Mouse (Mus musculus) heart, postnatal 0 days (tissue): ENCODE measurements around the gene Nav2. TPM values are rescaled to one million over a fixed set of nuclear protein-coding genes. Genes with fewer than 3 reads are reported as not detected.

Source experiments
- ATAC-seq: fragments of 200-750 bp; cut with Nextera tagmentation; 2 replicates; pipeline ENCODE4 v1.8.0; 2017; ENCODE audit warnings: low read depth, moderate number of reproducible peaks, moderate library complexity; ENCODE audit not compliant: insufficient read depth
- DNase-seq: peaks from one replicate; pipeline ENCODE4 v3.0.0-alpha.2; 2016; ENCODE audit warnings: low spot score
- H3K27ac ChIP-seq: fragments of 300-500 bp; sonication (generic); 2 replicates; pipeline ENCODE4 v1.5.1; 2014; ENCODE audit warnings: low read depth, mild to moderate bottlenecking
- H3K27me3 ChIP-seq: fragments of 300-500 bp; sonication (generic); 2 replicates; pipeline ENCODE4 v1.6.1; 2014; ENCODE audit warnings: low read length, mixed read lengths; ENCODE audit not compliant: control insufficient read depth, insufficient read depth
- H3K36me3 ChIP-seq: fragments of 300-500 bp; sonication (generic); replicated peaks from 2 replicates; pipeline ENCODE4 v1.6.1; 2014; ENCODE audit warnings: low read length, mixed read lengths; ENCODE audit not compliant: control insufficient read depth, insufficient read depth
- H3K4me1 ChIP-seq: fragments of 300-500 bp; sonication (generic); 2 replicates; pipeline ENCODE4 v1.6.1; 2014; ENCODE audit warnings: antibody characterized with exemption; ENCODE audit not compliant: control insufficient read depth, insufficient read depth
- H3K4me2 ChIP-seq: fragments of 300-500 bp; sonication (generic); 2 replicates; pipeline ENCODE4 v1.6.1; 2014; ENCODE audit warnings: low read depth, mild to moderate bottlenecking, low read length, moderate library complexity
- H3K4me3 ChIP-seq: fragments of 300-500 bp; sonication (generic); 2 replicates; pipeline ENCODE4 v1.5.1; 2014; ENCODE audit warnings: low read depth, low read length
- H3K9ac ChIP-seq: fragments of 300-500 bp; sonication (generic); replicated peaks from 2 replicates; pipeline ENCODE4 v1.6.1; 2014; ENCODE audit warnings: low read depth, low read length, mixed read lengths
- H3K9me3 ChIP-seq: fragments of 300-500 bp; sonication (generic); replicated peaks from 2 replicates; pipeline ENCODE4 v1.6.1; 2016; ENCODE audit warnings: low read length; ENCODE audit not compliant: control insufficient read depth
- CTCF ChIP-seq: IDR thresholded peaks from 2 replicates; pipeline ENCODE4 v1.5.1; 2016; ENCODE audit warnings: antibody characterized with exemption, control low read depth, low read depth
- EP300 ChIP-seq: IDR thresholded peaks from 2 replicates; pipeline ENCODE4 v1.6.1; 2016; ENCODE audit warnings: antibody characterized with exemption, low read depth
- WGBS: fragments of 180-500 bp; shearing (Covaris S2); extraction: QIAGEN DNeasy Blood & Tissue Kit; methylation state at CpG from one replicate; pipeline ENCODE4 v1.1.7; 2014; 5-methylcytosine and 5-hydroxymethylcytosine counted together
- polyA plus RNA-seq: library from polyadenylated mRNA; unstranded; fragments of >200 nt; fragmentation: Nextera tagmentation; extraction: Ambion mirVana; gene quantifications from 2 replicates; pipeline ENCODE4 v1.2.1, GENCODE M21; 2015
- total RNA-seq: library from RNA; depleted of rRNA; stranded (reverse); fragments of >200 nt; gene quantifications from 2 replicates; pipeline ENCODE4 v1.2.3, GENCODE M21; 2014; ENCODE audit warnings: low replicate concordance

Nav2 gene
- total and polyA plus RNA-seq, 2 experiments from 2014 or later, result 22.8 to 77.9 TPM

DNA sequence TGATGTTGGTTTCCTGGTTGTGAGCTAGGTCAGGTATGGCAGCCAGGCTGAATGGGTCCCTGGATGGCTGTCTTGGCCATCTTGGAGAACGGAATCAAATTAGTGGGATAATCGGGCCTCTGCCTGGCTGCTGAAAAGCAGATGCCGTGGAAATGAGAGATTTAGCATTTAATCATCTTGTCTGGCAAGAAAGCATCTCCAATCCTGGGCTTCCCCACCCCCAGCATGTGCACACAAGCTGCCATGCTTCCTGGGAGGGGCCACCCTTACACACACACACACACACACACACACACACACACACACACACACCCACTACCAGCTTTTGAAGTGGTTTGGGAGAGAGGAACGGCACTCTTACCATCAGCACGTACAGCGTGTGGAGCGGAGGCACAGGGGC, 506.6 kb downstream of the Nav2 start:
- H3K9me3 ChIP-seq, result no peaks in the 10 kb centered on the region
- no peak for TF ChIP-seq CTCF
- TF ChIP-seq EP300, result no peak

GRCm38 (mm10) chr7:49415716-49416115, 507.2 kb downstream of the Nav2 start:
- no peaks in the 10 kb centered on the region for H3K27me3 ChIP-seq
- no peak for DNase-seq

More for the DNA sequence above, 506.6 kb downstream of the Nav2 start:
- ATAC-seq (no peak), DNase-seq (no peak)
- Histone ChIP-seq H3K27ac (no peak overlapping the region), H3K4me1 (no peaks in the 10 kb centered on the region), H3K4me3 (no peak overlapping the region), H3K9ac (no peak overlapping the region), H3K4me2 (no peak overlapping the region), H3K27me3 (no peaks in the 10 kb centered on the region), H3K36me3 (peaks cover 26% of the 10 kb centered on the region; the same call in 1 of the 2 replicates)
- 93% methylated on average over 7 of the region's 7 CpGs for WGBS

DNA sequence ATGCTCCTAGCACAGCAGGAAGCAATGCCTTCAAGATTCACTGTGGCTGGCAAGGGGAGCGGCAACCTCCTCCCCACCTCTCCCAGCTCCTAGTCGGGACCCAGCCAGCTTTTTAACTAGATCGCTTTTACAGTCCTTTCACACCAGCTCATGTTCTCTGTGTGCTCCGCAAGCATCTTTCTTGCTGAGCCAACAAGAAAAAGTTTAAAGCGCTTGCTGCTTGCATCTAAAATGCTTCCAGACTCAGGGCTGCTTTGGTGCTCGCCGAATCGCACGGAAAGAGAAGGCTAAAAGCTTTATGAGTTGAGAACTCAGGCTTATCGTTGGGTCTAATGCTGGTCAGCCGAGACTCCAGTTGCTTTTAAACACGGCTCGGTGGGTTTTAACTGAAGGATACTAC, 510.3 kb downstream of the Nav2 start:
- no peaks in the 10 kb centered on the region for H3K9me3 ChIP-seq
- H3K27me3 ChIP-seq, result no peaks in the 10 kb centered on the region
- no peaks in the 10 kb centered on the region for H3K4me1 ChIP-seq
- no peak overlapping the region for H3K9ac ChIP-seq
- no peak overlapping the region for H3K4me2 ChIP-seq
- H3K4me3 ChIP-seq, result no peak overlapping the region
- peaks cover 37% of the 10 kb centered on the region; the same call in 1 of the 2 replicates for H3K36me3 ChIP-seq
- H3K27ac ChIP-seq, result no peak overlapping the region
- ATAC-seq (no peak), DNase-seq (no peak)
- TF ChIP-seq CTCF, result no peak
- TF ChIP-seq EP300, result no peak
- 85% methylated on average over 13 of the region's 13 CpGs for WGBS

More at GRCm38 (mm10) chr7:49415716-49416115, 507.2 kb downstream of the Nav2 start:
- WGBS, result 84% methylated on average over 12 of the region's 12 CpGs
- Histone ChIP-seq H3K4me1 (no peaks in the 10 kb centered on the region), H3K9ac (no peak overlapping the region), H3K27ac (no peak overlapping the region), H3K9me3 (no peaks in the 10 kb centered on the region), H3K4me2 (no peak overlapping the region), H3K4me3 (no peak overlapping the region), H3K36me3 (peaks cover 26% of the 10 kb centered on the region; the same call in 1 of the 2 replicates)
- no peak for ATAC-seq
- TF ChIP-seq EP300, result no peak

DNA sequence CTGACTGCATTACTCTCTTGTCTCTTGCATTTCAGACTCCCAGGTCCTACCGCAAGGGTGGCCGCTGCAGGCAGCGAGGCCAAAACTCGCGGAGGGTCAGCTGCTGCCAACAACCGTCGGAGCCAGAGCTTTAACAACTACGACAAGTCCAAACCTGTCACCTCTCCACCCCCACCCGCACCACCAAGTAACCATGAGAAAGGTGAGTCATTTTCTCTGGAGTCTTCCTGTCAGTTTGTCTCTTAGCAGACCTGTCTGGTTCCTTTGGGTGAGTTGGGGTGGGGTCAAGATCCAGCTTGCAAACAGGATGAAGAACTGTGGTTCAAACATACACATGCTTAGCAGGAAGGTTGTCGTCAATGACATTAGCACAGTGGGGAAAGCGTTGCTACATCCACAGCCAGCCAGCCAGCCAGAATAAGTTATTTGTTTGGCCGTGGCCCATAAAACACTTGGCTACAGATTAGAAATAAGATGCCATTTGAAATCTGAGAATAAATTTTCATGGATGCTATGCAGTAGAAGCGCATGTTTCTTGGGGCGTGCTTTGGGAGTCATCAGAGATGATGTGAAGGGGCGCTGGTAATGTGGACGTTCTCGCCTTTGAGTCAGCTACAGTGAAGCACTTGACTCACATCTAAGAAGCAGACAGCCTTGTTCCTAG, 511.8 kb downstream of the Nav2 start:
- no peak for DNase-seq
- WGBS, result 76% methylated on average over 17 of the region's 17 CpGs

GRCm38 (mm10) chr7:49421261-49421660, 512.7 kb downstream of the Nav2 start:
- no peak for DNase-seq
- Histone ChIP-seq H3K27me3 (no peaks in the 10 kb centered on the region), H3K4me1 (no peaks in the 10 kb centered on the region), H3K27ac (no peak overlapping the region), H3K4me2 (no peak overlapping the region), H3K4me3 (no peak overlapping the region), H3K36me3 (peaks cover 24% of the 10 kb centered on the region; the same call in 1 of the 2 replicates), H3K9me3 (no peaks in the 10 kb centered on the region), H3K9ac (no peak overlapping the region)
- TF ChIP-seq CTCF (no peak), EP300 (no peak)
- 71% methylated on average over 4 of the region's 4 CpGs for WGBS
- no peak for ATAC-seq

More for the DNA sequence above, 511.8 kb downstream of the Nav2 start:
- Histone ChIP-seq H3K4me3 (no peak overlapping the region), H3K27me3 (no peaks in the 10 kb centered on the region), H3K9me3 (no peaks in the 10 kb centered on the region), H3K4me1 (no peaks in the 10 kb centered on the region), H3K4me2 (no peak overlapping the region), H3K9ac (no peak overlapping the region), H3K27ac (no peak overlapping the region), H3K36me3 (peaks cover 30% of the 10 kb centered on the region; the same call in 1 of the 2 replicates)
- no peak for ATAC-seq
- TF ChIP-seq CTCF, result no peak
- no peak for TF ChIP-seq EP300

DNA sequence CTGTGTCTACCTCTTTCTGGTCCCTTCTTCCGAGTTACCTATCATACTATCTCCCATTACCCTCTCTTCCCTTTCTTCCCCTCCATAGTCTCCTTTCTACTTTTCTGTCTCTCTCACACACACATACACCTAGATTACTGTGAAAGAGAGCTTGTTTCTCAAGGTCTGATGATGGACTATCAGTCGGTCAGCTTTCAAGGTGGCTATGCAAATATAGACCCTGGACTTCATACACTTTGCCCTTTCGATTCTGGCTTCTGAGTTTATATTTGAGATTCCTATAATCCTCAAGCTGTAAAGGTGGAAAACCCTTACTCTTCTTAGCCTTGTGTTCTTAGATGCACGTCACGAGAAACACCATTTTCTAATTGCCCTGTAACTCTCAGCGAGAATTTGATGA, 515.4 kb downstream of the Nav2 start:
- Histone ChIP-seq H3K27ac (no peak overlapping the region), H3K4me1 (no peaks in the 10 kb centered on the region), H3K4me3 (no peak overlapping the region), H3K4me2 (no peak overlapping the region), H3K36me3 (peaks cover 24% of the 10 kb centered on the region; the same call in 1 of the 2 replicates), H3K9ac (no peak overlapping the region), H3K9me3 (no peaks in the 10 kb centered on the region), H3K27me3 (no peaks in the 10 kb centered on the region)
- DNase-seq, result no peak
- TF ChIP-seq CTCF (no peak), EP300 (no peak)
- ATAC-seq, result no peak
- 88% methylated on average over 6 of the region's 6 CpGs for WGBS
